Mouse (Mus musculus): ENCODE data around the gene Patj.

Patj gene

GRCm38 (mm10) chr4:98739753-98740152, 344.2 kb downstream of the Patj start:
- DNase-seq, result peak; percentile 18

DNA sequence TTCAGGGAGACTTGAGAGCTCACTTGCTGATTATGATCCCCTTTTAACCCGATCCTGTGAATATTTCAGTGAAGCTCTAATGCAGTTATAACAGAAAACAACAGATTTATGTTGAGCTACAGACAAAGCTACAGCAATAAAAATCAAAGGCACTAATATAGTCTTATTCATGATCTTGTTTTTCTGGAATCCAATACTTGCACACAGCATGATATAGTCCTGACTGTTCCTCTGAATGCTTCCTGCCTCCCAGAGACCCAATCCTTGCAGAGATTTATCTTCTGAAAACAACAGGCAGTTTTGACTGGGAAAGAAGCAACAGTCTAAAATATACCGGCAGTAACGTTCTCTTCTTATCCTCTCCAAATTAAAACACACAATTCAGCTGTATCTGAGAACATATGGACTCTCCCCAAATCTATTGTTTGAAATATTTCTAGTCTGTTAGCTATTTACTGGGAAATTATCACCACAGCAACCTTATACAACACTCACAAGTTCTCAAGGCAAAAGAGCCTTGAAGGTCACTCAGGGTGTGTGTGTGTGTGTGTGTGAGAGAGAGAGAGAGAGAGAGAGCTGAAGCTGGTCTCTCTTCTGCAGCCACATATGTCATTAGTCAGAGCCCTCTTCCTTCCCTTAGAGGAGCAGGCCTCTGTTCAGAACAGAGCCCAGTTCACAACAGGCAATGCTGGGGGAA, 347.8 kb downstream of the Patj start:
- no peak for DNase-seq

- no peak for DNase-seq
These were observed 348.3 kb downstream of the Patj start for GRCm38 (mm10) chr4:98743906-98744210.

DNA sequence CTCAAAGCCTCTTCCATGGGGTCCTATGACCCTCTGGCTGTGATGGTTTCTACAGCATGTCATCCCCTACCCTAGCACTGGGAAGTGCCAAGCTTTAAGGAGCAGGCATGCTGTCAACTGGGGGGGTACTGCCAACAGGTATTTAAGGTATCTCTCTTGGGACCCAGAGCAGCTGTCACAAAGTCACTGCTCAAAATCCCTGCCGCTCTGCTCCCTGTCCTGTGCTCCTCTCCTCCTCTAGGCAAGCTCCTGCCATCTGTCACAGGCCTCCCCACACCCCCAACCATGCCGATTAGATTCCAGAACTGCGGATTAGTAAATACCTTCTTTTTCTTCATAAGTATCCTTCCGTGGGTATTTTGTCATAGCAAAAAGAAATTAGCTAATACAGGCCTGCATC, 358.9 kb downstream of the Patj start:
- no peak for DNase-seq

DNA sequence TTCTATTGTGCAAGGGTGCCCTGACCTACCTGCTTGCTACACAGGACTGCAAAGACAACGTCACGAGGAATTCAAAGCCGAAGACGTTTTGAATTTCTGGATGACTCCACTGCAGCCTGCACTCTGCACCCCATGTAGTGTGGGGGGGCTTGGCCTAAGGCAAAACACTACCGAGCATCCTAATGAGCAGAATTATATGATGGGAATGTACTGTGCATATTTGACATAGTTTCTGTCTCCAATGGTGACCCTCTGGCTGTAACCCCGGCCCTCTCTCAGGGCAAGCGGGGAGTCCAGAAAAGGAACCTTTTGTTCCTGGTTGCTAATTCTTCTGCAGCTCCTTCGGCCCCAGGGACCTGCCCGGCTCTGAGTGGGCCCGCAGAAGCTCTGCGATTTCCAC, 360.6 kb downstream of the Patj start:
- DNase-seq, result peak; percentile 6

DNA sequence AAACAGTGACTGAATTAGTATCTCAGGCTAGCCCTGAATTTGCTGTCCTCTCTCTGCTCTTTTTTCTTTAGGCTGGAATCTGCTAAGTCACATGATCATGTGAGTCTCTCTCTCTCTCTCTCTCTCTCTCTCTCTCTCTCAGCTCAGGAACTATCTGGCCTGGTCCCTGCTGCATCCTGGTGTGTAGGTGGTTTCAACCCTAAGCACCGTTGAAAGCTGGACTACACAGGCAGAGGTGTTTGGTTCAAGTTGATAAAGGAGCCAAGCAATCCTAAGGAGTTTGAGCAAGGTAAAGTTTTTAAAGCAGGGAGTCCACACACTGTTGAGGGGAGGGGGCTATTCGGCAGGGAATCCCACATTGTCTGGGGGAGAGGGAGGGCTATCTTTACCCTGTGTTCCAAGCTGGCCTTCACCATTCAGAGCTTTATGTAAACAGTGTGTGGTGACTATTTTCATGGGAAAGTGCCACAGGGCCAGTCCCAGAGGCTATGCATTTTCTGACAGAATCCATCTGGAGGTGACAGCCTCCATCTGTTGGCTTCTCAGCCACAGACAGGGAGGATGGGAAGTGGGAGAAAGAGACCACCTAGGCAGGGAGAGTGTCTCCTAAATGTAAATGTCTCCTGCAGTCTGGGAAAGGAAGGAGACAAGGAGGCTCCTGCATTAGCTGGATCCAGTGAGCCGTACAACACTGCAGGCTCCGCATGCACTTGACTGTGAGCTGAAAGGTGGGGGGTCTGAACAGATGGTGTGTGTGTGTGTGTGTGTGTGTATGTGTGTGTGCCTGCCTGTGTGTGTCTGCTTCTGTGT, 362.6 kb downstream of the Patj start:
- no peak for DNase-seq

DNA sequence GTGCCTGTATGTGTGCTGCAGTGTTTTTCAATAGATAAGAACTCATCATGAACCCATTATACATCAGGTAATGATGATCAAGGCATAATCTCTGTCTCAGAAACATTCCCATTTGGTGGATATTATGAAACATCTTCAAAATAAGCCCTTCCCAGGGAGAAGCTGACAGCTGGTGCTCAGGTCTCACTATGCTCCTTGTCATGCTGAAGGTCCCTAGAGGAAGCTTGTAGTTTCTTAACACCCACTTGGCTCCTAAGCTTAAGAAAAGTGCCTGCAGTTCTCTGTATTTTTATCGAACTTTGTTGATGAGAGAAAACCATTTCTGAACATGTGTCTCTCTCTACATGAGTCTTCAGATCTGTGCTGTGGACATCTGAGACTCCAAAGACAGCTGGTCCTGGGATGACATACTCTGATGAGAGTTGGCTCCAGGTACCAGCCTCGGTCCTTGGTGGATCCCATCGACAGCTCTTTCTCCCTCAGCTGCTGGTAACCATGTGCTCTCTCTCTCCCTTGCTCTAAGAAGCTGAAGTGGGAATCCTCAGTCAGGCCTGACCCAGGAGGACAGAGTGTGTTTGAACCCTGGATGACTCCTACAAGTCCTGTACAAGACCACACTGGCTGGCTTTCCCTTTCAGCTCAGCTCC, 363.4 kb downstream of the Patj start:
- no peak for DNase-seq

DNA sequence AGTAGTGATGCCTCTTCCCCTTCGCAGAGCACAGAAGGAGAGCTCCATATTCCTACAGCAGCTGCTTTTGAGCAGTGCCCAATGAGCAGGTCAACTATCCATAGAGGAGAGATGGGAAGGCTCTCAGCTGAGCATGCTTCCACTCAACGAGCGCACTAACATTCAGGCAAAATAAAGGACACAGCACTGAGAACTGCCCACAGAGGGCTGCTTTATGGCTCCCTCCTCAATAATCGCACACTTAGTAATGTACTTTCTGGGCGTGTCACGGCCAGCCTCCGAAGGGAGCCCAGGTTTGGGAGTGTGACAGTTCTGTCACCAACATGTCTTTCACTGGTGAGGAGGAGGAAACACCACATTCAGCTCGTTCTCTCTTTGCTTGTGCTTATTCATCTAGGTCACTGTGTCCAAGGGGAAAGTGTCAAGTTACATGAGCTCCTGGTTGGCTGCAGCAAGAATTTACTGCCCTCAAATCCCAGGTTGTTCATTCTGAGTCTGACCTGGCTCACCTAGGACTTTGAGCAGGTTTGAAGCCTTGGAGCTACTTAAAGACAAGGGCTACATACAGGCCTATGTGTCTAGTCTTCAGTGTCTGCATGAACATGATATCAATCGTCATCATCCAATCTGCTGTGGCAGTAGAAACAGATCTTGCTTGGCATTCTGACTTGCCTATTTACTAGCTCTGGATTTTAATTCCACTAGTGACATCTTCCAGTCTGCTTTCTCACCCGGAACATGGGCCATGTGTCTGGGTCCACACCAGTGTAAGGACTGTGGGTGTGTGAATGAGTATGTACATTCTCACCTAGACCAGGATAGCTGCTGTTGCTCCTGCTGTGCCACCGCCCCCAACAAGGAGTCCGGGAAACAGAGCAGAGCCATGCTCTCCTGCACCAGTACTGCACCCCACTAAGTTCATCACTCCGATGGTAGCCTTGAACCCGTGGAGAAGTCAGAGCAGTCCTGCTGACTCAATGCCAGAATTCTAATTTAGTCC, 371.8 kb downstream of the Patj start:
- peak; percentile 21 for DNase-seq
